Mouse (Mus musculus): ENCODE measurements around the gene Grik4. TPM values are rescaled to one million over a fixed set of nuclear protein-coding genes. Genes with fewer than 3 reads are reported as not detected.

Gene Grik4
- polyA plus RNA-seq, 1 experiment, result 0.35 TPM

GRCm38 (mm10) chr9:42614409-42614808 is 329.9 kb downstream of the Grik4 start:
- 77% methylated on average over 10 of the region's 10 CpGs for WGBS
- H3K27me3 ChIP-seq (ENCODE audit: control insufficient read depth, insufficient read depth, low read length), result no peaks in the 10 kb centered on the region
- no peak overlapping the region for H3K4me3 ChIP-seq (ENCODE audit: low read depth, low read length)
- H3K36me3 ChIP-seq (ENCODE audit: control insufficient read depth, insufficient read depth, low read length), result no peaks in the 10 kb centered on the region
- no peak for TF ChIP-seq POLR2A (IDR thresholded peaks at IDR 0.05; ENCODE audit: low read depth, low read length)
- TF ChIP-seq CTCF (IDR thresholded peaks at IDR 0.05; ENCODE audit: extremely low read depth, insufficient read length, insufficient replicate concordance, low read depth, low read length), result no peak
- no peaks in the 10 kb centered on the region for H3K4me1 ChIP-seq (ENCODE audit: control insufficient read depth, insufficient read depth, insufficient read length, low read length)
- H3K27ac ChIP-seq (ENCODE audit: insufficient read depth, low read depth, low read length), result no peak overlapping the region

- TF ChIP-seq CTCF (IDR thresholded peaks at IDR 0.05; ENCODE audit: extremely low read depth, insufficient read length, insufficient replicate concordance, low read depth, low read length) (no peak), POLR2A (IDR thresholded peaks at IDR 0.05; ENCODE audit: low read depth, low read length) (no peak)
- no peaks in the 10 kb centered on the region for H3K36me3 ChIP-seq (ENCODE audit: control insufficient read depth, insufficient read depth, low read length)
- no peak overlapping the region for H3K27ac ChIP-seq (ENCODE audit: insufficient read depth, low read depth, low read length)
- H3K27me3 ChIP-seq (ENCODE audit: control insufficient read depth, insufficient read depth, low read length), result no peaks in the 10 kb centered on the region
- H3K4me3 ChIP-seq (ENCODE audit: low read depth, low read length), result no peak overlapping the region
- WGBS, result 62% methylated on average over 6 of the region's 6 CpGs
- H3K4me1 ChIP-seq (ENCODE audit: control insufficient read depth, insufficient read depth, insufficient read length, low read length), result no peaks in the 10 kb centered on the region
These were observed 330.5 kb downstream of the Grik4 start for GRCm38 (mm10) chr9:42613827-42614226.

- Histone ChIP-seq H3K27ac (ENCODE audit: insufficient read depth, low read depth, low read length) (no peak overlapping the region), H3K4me3 (ENCODE audit: low read depth, low read length) (no peak overlapping the region), H3K27me3 (ENCODE audit: control insufficient read depth, insufficient read depth, low read length) (no peaks in the 10 kb centered on the region), H3K36me3 (ENCODE audit: control insufficient read depth, insufficient read depth, low read length) (no peaks in the 10 kb centered on the region), H3K4me1 (ENCODE audit: control insufficient read depth, insufficient read depth, insufficient read length, low read length) (no peaks in the 10 kb centered on the region)
- TF ChIP-seq CTCF (IDR thresholded peaks at IDR 0.05; ENCODE audit: extremely low read depth, insufficient read length, insufficient replicate concordance, low read depth, low read length) (no peak), POLR2A (IDR thresholded peaks at IDR 0.05; ENCODE audit: low read depth, low read length) (no peak)
- WGBS, result 61% methylated on average over 14 of the region's 14 CpGs
These were observed 331.8 kb downstream of the Grik4 start for GRCm38 (mm10) chr9:42612482-42612991.

GRCm38 (mm10) chr9:42601445-42601844 is 342.8 kb downstream of the Grik4 start:
- H3K4me3 ChIP-seq (ENCODE audit: low read depth, low read length), result no peak overlapping the region
- no peaks in the 10 kb centered on the region for H3K4me1 ChIP-seq (ENCODE audit: control insufficient read depth, insufficient read depth, insufficient read length, low read length)
- TF ChIP-seq POLR2A (IDR thresholded peaks at IDR 0.05; ENCODE audit: low read depth, low read length), result no peak
- TF ChIP-seq CTCF (IDR thresholded peaks at IDR 0.05; ENCODE audit: extremely low read depth, insufficient read length, insufficient replicate concordance, low read depth, low read length), result peak; percentile 25; the same call in 1 of the 2 replicates
- H3K27ac ChIP-seq (ENCODE audit: insufficient read depth, low read depth, low read length), result no peak overlapping the region
- H3K27me3 ChIP-seq (ENCODE audit: control insufficient read depth, insufficient read depth, low read length), result no peaks in the 10 kb centered on the region
- 30% methylated on average over 3 of the region's 3 CpGs for WGBS
- H3K36me3 ChIP-seq (ENCODE audit: control insufficient read depth, insufficient read depth, low read length), result no peaks in the 10 kb centered on the region

- TF ChIP-seq CTCF (IDR thresholded peaks at IDR 0.05; ENCODE audit: extremely low read depth, insufficient read length, insufficient replicate concordance, low read depth, low read length), result no peak
- no peak for TF ChIP-seq POLR2A (IDR thresholded peaks at IDR 0.05; ENCODE audit: low read depth, low read length)
- Histone ChIP-seq H3K4me3 (ENCODE audit: low read depth, low read length) (no peak overlapping the region), H3K27ac (ENCODE audit: insufficient read depth, low read depth, low read length) (no peak overlapping the region), H3K27me3 (ENCODE audit: control insufficient read depth, insufficient read depth, low read length) (no peaks in the 10 kb centered on the region), H3K4me1 (ENCODE audit: control insufficient read depth, insufficient read depth, insufficient read length, low read length) (no peaks in the 10 kb centered on the region), H3K36me3 (ENCODE audit: control insufficient read depth, insufficient read depth, low read length) (no peaks in the 10 kb centered on the region)
- WGBS, result 66% methylated on average over 9 of the region's 9 CpGs
These were observed 346.8 kb downstream of the Grik4 start for GRCm38 (mm10) chr9:42597525-42597924.

GRCm38 (mm10) chr9:42578511-42578910 is 365.8 kb downstream of the Grik4 start:
- Histone ChIP-seq H3K27me3 (ENCODE audit: control insufficient read depth, insufficient read depth, low read length) (no peaks in the 10 kb centered on the region), H3K4me1 (ENCODE audit: control insufficient read depth, insufficient read depth, insufficient read length, low read length) (no peaks in the 10 kb centered on the region), H3K27ac (ENCODE audit: insufficient read depth, low read depth, low read length) (no peak overlapping the region), H3K4me3 (ENCODE audit: low read depth, low read length) (no peak overlapping the region), H3K36me3 (ENCODE audit: control insufficient read depth, insufficient read depth, low read length) (no peaks in the 10 kb centered on the region)
- TF ChIP-seq CTCF (IDR thresholded peaks at IDR 0.05; ENCODE audit: extremely low read depth, insufficient read length, insufficient replicate concordance, low read depth, low read length) (no peak), POLR2A (IDR thresholded peaks at IDR 0.05; ENCODE audit: low read depth, low read length) (no peak)
- WGBS, result 72% methylated on average over 7 of the region's 7 CpGs

- Histone ChIP-seq H3K4me3 (ENCODE audit: low read depth, low read length) (no peak overlapping the region), H3K36me3 (ENCODE audit: control insufficient read depth, insufficient read depth, low read length) (no peaks in the 10 kb centered on the region), H3K4me1 (ENCODE audit: control insufficient read depth, insufficient read depth, insufficient read length, low read length) (no peaks in the 10 kb centered on the region), H3K27me3 (ENCODE audit: control insufficient read depth, insufficient read depth, low read length) (no peaks in the 10 kb centered on the region), H3K27ac (ENCODE audit: insufficient read depth, low read depth, low read length) (no peak overlapping the region)
- TF ChIP-seq CTCF (IDR thresholded peaks at IDR 0.05; ENCODE audit: extremely low read depth, insufficient read length, insufficient replicate concordance, low read depth, low read length) (no peak), POLR2A (IDR thresholded peaks at IDR 0.05; ENCODE audit: low read depth, low read length) (no peak)
- 78% methylated on average over 7 of the region's 7 CpGs for WGBS
These were observed 366.2 kb downstream of the Grik4 start for GRCm38 (mm10) chr9:42578106-42578505.
